Mouse (Mus musculus) C2C12 (cell line): Measurements from ENCODE around the gene Vstm2a. TPM values are rescaled to one million over a fixed set of nuclear protein-coding genes. Genes with fewer than 3 reads are reported as not detected.

ENCODE experiments used
- H3K27me3 ChIP-seq: one replicate; pipeline ENCODE4 v1.6.1; 2011; ENCODE audit not compliant: control insufficient read depth, insufficient read depth, insufficient read length
- H3K36me3 ChIP-seq: one replicate; pipeline ENCODE4 v1.6.1; 2011; ENCODE audit not compliant: control insufficient read depth, insufficient read depth
- H3K4me3 ChIP-seq: one replicate; pipeline ENCODE4 v1.5.1; 2011; ENCODE audit warnings: mild to moderate bottlenecking, control low read depth; ENCODE audit not compliant: poor library complexity, insufficient read depth, severe bottlenecking
- H3K79me2 ChIP-seq: one replicate; pipeline ENCODE4 v1.6.1; 2011; ENCODE audit not compliant: control insufficient read depth, insufficient read depth
- H3K79me3 ChIP-seq: one replicate; pipeline ENCODE4 v1.6.1; 2011; ENCODE audit warnings: low read depth, control low read depth
- H3ac ChIP-seq: one replicate; pipeline ENCODE3; 2011; ENCODE audit warnings: low read depth; ENCODE audit not compliant: control insufficient read depth, insufficient read length
- CEBPB ChIP-seq: IDR thresholded peaks from one replicate; pipeline ENCODE4 v1.6.1; 2011; ENCODE audit warnings: low read depth, mild to moderate bottlenecking, control low read depth, moderate library complexity
- CTCF ChIP-seq: IDR thresholded peaks from one replicate; pipeline ENCODE4 v1.5.1; 2011; ENCODE audit not compliant: control insufficient read depth, insufficient read depth, insufficient read length
- FOSL1 ChIP-seq: IDR thresholded peaks from one replicate; pipeline ENCODE4 v1.8.0; 2011; ENCODE audit warnings: mild to moderate bottlenecking, low read length; ENCODE audit not compliant: poor library complexity, insufficient read depth, severe bottlenecking
- MAX ChIP-seq: IDR thresholded peaks from one replicate; pipeline ENCODE4 v1.6.1; 2011; ENCODE audit warnings: mild to moderate bottlenecking, control low read depth
- MYOD1 ChIP-seq: IDR thresholded peaks from one replicate; pipeline ENCODE4 v1.6.1; 2011; ENCODE audit warnings: low read depth; ENCODE audit not compliant: control insufficient read depth, insufficient read length
- MYOG ChIP-seq: IDR thresholded peaks from one replicate; pipeline ENCODE4 v1.6.1; 2011; ENCODE audit not compliant: control insufficient read depth, insufficient read length; ENCODE audit errors: extremely low read depth
- USF1 ChIP-seq: IDR thresholded peaks from one replicate; pipeline ENCODE4 v1.6.1; 2011; ENCODE audit warnings: low read depth, mild to moderate bottlenecking, control low read depth, moderate library complexity
- polyA plus RNA-seq: library from polyadenylated mRNA; unstranded; fragments of >200 nt; fragmentation: generic; extraction: Trizol; gene quantifications from one replicate; pipeline ENCODE4 v1.2.1, GENCODE M21; 2012; ENCODE audit warnings: missing spikeins

Vstm2a gene
- polyA plus RNA-seq, 1 experiment, result not detected

DNA sequence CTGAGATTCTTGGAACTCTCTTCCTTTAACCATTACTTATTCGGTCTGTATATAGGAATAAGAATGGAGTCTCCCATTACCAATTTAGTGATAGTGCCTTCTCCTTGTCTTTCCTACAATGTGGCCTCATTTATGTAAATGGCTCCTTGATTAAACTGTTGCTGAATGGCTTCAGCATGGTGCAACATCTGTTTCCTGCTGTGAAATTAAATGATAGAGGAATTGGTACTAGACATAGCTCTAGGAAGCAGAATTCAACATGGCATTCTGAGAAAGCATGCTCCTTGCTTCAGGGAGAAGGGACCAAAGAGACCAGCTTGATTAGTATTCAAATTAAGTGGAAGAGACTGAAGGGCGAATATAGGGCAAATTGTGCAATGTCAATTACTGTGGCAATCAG lies 57.6 kb downstream of the Vstm2a start:
- H3ac ChIP-seq, result no peak overlapping the region
- no peaks in the 10 kb centered on the region for H3K79me2 ChIP-seq
- H3K36me3 ChIP-seq, result no peaks in the 10 kb centered on the region
- no peaks in the 10 kb centered on the region for H3K79me3 ChIP-seq
- TF ChIP-seq CTCF (no peak), CEBPB (no peak), MYOG (no peak), FOSL1 (no peak), MYOD1 (no peak), MAX (no peak), USF1 (no peak)
- no peak overlapping the region for H3K4me3 ChIP-seq
- H3K27me3 ChIP-seq, result no peaks in the 10 kb centered on the region

DNA sequence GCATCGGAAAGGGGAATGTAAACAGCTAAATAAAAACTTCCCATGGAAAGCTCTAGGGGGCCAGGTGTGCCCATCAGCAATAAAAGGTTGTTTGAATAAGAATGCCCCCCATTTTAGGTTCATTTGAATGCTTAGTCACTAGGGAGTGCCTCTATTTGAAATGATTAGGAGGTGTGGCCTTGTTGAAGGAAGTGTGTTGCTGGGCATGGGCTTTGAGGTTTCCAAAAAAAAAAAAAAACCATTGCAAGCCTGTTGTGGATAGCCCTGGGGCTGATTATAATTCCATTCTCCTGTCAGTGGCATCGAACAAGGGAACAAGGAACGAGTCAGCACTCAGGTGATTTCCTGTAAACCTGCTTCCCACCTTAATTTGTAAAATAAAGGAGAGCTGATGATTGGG lies 87.7 kb downstream of the Vstm2a start:
- H3ac ChIP-seq, result no peak overlapping the region
- TF ChIP-seq CTCF, result no peak
- no peak for TF ChIP-seq MYOG
- no peak for TF ChIP-seq MAX
- no peak for TF ChIP-seq MYOD1
- TF ChIP-seq CEBPB, result no peak
- TF ChIP-seq FOSL1, result no peak
- no peak for TF ChIP-seq USF1
- no peaks in the 10 kb centered on the region for H3K36me3 ChIP-seq
- H3K79me3 ChIP-seq, result no peaks in the 10 kb centered on the region
- no peaks in the 10 kb centered on the region for H3K27me3 ChIP-seq
- no peaks in the 10 kb centered on the region for H3K79me2 ChIP-seq
- H3K4me3 ChIP-seq, result no peak overlapping the region

DNA sequence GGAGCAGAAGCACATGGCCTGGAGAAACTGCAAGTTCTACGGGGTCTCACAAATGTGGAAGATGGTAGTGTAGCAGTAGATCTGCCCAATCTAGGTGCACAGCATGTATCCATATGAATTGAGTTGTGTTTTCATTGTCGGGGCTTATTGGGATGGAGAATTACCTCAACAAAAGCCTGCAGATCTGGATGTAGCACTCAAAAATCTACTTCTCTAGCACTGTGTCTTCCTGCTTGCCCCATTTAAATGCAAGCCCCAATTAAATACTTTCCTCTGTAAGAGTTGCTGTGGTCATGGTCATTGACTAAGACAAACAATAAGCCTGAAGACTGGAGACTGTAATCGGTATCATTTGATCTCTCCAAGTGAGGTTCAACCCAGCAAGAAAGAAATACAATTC lies 88.2 kb downstream of the Vstm2a start:
- Histone ChIP-seq H3K79me2 (no peaks in the 10 kb centered on the region), H3K79me3 (no peaks in the 10 kb centered on the region), H3K4me3 (no peak overlapping the region), H3K36me3 (no peaks in the 10 kb centered on the region), H3ac (no peak overlapping the region), H3K27me3 (no peaks in the 10 kb centered on the region)
- no peak for TF ChIP-seq MYOD1
- no peak for TF ChIP-seq FOSL1
- TF ChIP-seq MYOG, result no peak
- TF ChIP-seq CTCF, result no peak
- no peak for TF ChIP-seq USF1
- TF ChIP-seq MAX, result no peak
- TF ChIP-seq CEBPB, result no peak

DNA sequence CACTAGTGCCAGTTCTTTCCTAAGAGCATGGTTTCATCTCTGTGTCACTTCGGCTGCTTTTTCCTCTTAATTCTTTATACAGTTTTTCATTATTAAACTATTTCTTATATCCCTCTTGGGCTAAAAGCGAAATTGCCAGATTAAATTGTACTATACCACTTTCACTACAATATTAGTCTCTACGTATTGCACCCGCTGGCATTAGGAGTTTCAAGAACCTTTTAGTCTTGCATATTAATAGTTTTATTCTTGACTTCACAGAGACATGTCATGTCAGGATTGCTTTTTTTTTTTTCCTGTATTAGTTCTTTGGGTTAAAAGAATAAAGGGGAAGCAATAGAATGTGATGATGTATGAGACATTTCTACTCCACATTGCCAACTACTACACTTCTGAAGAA lies 94.4 kb downstream of the Vstm2a start:
- Histone ChIP-seq H3K79me3 (no peaks in the 10 kb centered on the region), H3ac (no peak overlapping the region), H3K4me3 (no peak overlapping the region), H3K27me3 (no peaks in the 10 kb centered on the region), H3K79me2 (no peaks in the 10 kb centered on the region), H3K36me3 (no peaks in the 10 kb centered on the region)
- TF ChIP-seq USF1, result no peak
- no peak for TF ChIP-seq MAX
- TF ChIP-seq CTCF, result no peak
- no peak for TF ChIP-seq CEBPB
- no peak for TF ChIP-seq FOSL1
- TF ChIP-seq MYOD1, result no peak
- no peak for TF ChIP-seq MYOG

DNA sequence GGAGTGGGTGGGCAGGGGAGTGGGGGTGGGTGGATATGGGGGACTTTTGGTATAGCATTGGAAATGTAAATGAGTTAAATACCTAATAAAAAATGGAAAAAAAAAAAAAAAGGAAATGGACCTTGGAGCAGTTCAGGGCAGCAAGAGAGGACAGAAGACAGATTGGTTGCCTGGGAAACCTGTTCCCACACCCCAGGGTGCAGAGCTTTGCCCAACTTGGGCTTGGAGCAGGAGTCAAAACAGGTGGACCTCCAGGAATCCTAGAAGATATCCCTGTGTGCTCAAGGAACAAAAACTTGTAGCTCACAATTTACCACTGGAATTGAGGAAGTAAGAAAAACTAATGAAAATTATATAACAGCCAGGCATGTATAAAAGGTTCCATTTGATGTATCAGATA lies 96.8 kb downstream of the Vstm2a start:
- Histone ChIP-seq H3ac (no peak overlapping the region), H3K27me3 (no peaks in the 10 kb centered on the region), H3K4me3 (no peak overlapping the region), H3K79me3 (no peaks in the 10 kb centered on the region), H3K36me3 (no peaks in the 10 kb centered on the region), H3K79me2 (no peaks in the 10 kb centered on the region)
- TF ChIP-seq FOSL1 (no peak), MYOG (no peak), CTCF (no peak), MYOD1 (no peak)

DNA sequence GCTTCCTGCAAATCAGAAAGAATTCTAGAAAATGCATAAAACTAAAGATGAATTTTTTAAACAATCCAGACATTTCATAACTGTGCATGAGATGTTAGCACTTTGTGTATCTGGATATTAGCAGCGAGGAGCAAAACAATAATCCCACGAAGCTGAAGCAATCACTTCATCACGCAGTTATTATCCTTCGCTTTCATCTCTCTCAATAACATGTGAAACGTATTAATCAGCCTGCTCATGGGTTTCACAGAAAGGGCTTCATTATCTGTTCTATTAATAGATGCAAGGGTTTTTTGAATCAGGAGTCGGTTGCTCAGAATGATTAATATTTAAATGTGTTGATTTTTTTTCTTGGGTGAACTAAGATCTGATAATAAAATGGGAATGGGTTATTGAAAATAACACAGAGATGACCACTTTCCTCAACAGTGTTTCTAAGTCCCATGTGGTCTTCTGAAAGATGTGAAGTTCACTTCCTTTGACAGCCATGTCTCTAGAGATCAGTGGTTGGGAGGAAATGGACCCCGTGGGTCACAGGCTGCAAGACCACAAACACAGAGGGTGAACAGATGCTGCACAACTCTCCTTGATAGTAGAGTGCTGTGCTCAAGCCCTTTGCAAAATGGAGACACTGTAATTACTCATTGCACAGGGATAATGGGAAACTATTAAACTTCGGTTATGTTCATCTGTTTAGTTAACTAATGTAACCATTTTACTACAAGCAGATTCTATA lies 109.5 kb downstream of the Vstm2a start:
- Histone ChIP-seq H3K4me3 (no peak overlapping the region), H3K79me2 (no peaks in the 10 kb centered on the region), H3K79me3 (no peaks in the 10 kb centered on the region), H3K27me3 (no peaks in the 10 kb centered on the region), H3ac (no peak overlapping the region), H3K36me3 (no peaks in the 10 kb centered on the region)
- TF ChIP-seq MAX (no peak), MYOG (no peak), USF1 (no peak), MYOD1 (no peak), CTCF (no peak), CEBPB (no peak), FOSL1 (no peak)
